Mouse (Mus musculus): Measurements from ENCODE around the gene Maml3.

Gene Maml3

DNA sequence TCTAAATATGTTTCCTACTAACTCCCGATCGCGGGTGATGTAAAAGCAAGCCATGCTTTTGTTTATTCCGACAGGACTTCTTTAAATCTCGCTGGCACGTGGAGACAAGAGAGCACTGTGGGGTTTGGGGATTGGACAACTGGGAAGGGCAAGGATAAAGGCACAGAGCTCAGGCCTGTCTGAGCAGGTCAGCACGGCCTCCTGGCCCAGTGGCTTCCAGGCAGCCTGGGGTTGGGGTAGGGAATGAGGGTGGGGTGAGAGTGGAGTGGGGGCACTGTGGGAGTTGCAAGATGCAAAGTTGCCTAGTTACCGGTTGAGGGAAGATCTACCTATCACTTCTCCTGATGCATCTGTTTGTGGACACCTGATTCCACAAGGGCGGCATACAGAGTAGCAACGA is 250.7 kb downstream of the Maml3 start:
- DNase-seq = no peak

DNA sequence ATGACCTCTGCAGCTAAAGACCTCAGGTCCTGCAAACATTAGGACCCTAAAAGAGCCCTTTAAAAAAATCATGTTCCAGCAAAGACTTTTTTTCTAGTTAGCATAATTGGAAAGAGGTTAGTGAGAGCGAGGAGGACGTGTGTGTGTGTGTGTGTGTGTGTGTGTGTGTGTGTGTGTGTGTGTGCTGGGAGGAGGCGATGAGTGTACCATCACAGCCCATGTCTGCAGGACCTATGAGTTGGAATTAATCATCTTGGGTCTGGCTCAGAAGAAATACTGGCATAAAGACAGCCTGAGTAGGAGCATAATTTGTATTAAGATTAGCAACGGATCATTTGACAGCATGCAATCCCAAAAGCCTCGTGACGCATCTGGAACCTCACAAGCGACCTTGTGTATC is 251.3 kb downstream of the Maml3 start:
- DNase-seq = no peak

DNA sequence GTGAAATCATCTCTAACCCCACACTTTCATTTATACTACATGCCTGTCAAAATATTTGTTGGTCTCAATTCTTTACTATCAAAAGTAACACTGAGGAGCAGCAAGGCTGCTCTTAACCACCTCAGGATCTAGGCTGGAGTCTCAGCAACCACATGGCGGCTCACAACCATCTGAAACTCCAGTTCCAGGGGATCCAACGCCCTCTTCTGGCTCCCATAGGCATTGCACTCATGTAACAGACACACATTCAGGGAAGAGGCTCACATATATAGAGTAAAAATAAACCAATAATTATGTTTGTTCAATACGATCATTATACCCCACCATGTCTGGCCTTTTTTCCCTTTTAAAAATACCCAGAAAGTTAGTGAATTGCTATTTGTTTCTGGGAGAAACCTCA is 252.2 kb downstream of the Maml3 start:
- no peak for DNase-seq

GRCm38 (mm10) chr3:51851596-51851995 is 253.3 kb downstream of the Maml3 start:
- no peak for DNase-seq

GRCm38 (mm10) chr3:51849462-51849861 is 255.4 kb downstream of the Maml3 start:
- no peak for DNase-seq

DNA sequence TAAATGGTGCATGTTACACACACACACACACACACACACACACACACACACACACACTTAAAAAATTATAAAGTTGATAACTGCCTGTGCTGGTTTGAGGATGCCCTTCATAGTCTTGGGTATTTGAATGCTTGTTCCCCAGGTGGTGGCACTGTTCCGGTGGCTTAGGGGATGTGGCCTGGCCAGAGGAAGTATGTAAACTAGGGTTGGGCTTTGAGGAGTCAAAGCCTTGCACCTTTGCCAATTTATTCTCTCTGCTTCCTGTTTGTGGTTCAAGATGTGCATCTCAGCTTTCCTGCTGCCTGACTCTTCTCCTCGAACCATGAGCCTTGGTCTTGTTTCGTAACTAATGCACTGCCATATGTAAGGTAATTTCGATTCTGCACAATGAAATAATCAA is 257.6 kb downstream of the Maml3 start:
- DNase-seq = no peak

GRCm38 (mm10) chr3:51844255-51844654 is 260.6 kb downstream of the Maml3 start:
- no peak for DNase-seq

- no peak for DNase-seq
Measured at GRCm38 (mm10) chr3:51842140-51842539, 262.7 kb downstream of the Maml3 start.

DNA sequence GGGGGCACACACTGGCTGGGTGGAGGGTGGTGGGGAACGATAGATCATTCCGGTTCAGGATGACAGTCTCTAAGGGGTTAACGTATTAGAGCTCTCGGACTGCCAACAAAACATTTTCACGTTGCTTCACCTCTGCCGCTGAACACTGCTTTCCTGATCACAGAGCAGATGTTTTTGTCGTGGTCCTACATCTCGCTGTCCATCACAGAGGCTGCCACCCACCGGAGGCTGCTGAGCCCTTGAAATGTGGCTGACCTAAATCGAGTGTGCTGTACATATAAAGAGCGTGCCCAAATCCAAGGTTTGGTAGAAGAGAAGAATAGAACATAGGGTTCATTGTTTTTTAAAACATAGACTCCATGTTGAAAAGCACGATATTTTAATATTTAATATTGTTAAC is 263.3 kb downstream of the Maml3 start:
- no peak for DNase-seq

DNA sequence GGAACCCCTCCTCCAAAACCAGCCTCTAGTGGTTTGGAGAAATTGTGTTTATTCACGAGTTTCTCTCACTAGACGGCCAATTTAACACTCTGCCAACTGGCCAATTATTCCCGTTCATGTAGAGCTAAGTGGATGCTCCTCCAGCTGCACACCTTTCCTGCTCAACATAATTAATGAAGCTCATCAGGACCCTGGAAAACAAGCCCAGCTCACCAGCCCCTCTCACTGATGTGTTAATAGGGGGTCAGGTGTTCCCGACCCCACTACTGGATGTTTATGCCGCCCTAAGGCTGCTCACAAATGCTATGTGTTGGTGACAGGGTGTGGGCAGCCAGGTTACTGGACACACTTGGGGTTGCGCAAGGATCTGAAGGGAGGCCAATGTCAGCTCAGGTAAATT is 263.7 kb downstream of the Maml3 start:
- DNase-seq = no peak

DNA sequence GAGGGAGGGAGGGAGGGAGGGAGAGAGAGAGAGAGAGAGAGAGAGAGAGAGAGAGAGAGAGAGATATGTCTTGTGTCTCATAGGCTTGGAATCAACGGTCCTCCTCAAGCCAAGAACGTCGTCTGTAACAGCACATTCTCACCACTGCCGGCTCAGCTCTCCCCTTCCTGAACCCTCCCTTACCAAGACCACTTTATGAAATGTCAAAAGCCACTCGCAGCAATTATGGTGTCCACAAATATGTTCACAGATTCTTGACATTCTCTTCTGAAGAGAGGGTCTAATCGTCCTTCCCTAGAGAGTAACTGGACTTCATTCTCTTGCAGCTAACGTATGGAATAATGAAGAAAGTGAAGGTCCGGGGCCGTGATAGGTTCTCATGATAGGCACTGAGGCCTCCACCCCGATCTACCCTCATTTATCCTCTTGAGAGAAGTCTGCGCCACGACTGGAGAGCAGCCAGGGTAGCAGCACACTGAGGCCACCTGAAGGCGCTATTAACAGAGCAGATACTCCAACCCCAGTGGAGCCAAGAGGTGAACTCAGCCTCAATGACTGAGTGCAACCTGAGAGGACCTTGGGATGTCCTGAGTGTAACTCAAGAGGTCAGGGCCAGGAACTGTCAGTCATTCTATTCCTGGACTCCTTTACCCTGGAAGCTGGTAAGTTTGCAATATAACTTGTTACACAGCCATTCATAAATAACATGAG is 264.6 kb downstream of the Maml3 start:
- DNase-seq = no peak

- DNase-seq = no peak
Measured at GRCm38 (mm10) chr3:51839353-51839715, 265.5 kb downstream of the Maml3 start.

GRCm38 (mm10) chr3:51838696-51839352 is 266.1 kb downstream of the Maml3 start:
- DNase-seq = no peak

- DNase-seq = no peak
Measured at GRCm38 (mm10) chr3:51832985-51833384, 271.9 kb downstream of the Maml3 start.

DNA sequence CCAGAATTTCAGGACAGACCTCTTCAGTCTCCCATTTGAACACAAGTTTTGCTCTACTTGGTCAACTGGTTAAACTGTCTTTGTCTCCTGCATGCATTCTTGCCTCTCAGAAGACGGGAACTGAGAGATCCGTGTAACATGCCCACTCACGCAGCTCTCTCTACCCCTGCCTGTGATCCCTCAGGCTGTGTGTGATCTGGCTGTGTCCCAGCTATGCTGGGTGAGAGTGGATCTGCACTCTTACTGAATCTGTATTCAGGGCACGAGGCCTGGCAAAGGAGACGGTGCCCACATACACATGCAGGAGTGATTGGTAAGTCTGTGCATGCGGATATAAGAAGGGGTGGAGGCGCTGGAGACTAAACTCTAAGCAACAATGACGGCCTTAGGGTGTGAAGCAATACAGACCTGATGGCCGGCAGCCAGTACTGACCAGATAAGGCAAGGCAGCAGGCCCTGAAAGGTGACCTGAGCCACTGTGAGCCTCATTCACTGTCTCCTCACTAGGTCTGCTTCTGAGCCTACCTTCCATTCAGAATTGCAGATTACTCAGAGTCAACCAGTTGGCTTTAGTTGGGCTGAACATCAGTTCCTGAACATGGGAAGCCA is 274.0 kb downstream of the Maml3 start:
- no peak for DNase-seq

DNA sequence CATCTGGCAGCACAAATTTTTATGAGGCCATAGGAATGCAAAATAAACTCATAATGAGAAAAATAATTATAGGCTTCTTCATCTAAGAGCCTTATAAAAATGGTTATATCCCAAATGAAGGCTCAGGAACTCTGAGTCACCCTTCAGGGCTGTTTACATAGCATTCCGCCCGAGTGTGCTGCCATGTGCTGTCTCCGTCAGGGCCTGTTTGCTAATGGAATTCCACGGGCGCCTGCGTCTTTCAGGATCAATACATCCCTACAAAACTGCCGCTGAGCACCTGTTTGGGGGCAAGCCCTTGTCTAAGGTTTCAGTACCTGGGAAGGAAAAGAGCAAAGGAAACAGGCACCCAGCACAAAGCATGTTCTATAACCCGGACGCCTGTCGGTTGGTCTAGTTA is 279.3 kb downstream of the Maml3 start:
- no peak for DNase-seq

DNA sequence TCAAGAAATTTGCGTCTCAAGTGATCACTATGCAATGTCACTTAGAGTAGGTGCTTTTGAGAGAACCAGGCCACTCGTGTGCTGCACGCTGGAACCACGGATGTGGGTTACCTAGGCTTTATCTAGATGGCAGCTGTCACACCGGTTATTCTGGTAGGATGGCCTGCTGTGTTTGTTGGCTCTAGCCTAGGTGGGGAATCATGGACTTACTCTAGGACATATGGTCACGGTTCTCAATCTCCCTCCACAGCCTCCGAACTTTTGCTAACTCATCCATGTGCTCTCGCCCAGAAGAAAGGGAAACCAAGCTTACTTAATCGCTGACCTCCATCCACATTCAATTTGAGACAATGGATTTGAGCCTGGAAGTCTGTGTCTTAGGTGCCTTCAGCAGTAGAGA is 280.4 kb downstream of the Maml3 start:
- no peak for DNase-seq

DNA sequence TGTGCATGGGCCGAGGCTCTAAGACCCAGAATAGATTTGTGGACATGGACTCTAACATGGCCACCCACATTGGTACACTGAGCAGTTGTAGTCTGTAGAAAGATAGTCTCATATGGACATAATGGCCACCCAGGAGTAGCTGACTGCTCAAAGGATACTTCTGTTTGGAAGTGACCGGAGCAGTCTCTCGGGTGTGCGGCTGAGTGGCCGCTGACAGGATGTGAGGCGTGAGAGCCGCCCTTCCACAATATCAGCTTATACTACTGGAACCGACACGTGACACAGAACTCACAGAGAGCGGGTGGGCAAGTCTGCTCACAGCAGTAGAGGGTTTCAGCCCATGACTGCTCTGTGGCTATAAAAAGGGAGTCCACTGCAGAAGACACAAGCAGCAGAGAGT is 283.3 kb downstream of the Maml3 start:
- no peak for DNase-seq

DNA sequence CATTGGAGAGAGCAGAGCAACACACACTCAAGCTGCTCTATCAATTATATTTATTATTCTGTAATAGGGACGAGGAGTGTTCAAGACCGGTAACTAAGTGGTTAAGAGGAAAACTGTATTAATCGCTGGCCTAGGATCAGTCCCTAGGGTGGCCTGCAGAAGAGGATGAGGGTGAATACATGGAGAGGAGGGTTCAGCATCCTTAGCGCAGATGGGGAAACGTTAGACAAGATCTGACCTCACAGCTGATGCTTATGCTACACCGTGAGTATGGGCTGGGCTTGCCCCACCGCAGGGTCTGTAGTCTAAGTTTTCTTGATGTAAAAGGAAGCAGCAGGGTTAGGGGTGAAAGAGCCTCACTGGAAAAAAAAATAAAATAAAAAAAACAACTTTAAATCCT is 285.8 kb downstream of the Maml3 start:
- DNase-seq = no peak

GRCm38 (mm10) chr3:51817919-51818318 is 287.0 kb downstream of the Maml3 start:
- DNase-seq = no peak

DNA sequence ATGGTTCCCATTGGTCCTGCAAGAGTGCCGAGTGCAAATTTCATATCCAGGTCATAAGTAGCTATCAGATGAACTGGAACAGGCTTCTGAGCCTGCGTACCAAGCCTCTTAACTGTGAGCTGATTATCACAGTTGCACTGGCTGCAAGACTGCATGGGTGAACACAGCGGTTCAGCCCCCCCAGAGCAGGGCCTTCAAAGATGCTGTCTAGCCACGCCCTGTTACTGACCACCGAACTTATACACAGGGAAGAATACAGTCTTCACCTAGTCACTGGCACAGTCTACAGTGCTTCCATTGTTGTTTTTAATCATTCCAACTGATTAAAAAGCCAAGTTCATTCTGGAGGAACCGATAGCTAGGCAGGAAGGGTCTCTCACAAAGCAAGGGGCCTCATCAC is 287.5 kb downstream of the Maml3 start:
- no peak for DNase-seq

DNA sequence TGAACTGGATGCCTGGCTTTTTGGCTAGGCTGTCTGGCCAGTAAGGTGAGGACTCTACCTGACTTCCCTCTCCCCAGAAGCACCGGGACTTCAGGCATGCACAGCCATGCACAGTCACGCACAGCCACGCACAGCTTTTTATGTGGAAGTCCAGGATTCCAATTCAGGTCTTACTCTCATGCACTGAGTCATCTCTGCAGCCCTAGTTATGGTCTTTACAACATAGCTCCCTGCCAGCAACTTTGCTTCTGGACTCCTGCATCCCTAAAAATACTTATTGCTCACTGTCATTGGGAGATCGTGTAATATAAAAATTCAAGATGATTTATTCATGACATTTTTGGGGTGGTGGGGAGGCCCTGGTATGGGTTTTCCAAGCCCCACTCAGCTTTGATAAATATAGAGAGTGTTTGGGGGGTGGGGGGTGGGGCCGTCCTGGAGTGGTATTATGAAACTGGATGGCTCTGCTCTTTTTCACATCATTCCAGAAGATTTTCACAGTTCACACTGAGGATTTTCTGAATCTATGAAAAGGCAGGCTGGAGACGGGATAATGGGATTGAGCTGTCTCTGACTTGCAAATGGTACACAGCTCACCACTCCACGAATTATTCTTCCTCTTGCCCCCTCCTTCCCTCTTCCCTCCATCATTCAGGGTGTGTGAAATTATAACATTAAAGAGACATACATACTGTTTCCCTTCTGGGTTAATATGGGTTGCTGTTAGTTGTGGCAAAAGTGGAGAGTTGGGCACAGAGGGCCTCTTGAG is 288.2 kb downstream of the Maml3 start:
- no peak for DNase-seq

DNA sequence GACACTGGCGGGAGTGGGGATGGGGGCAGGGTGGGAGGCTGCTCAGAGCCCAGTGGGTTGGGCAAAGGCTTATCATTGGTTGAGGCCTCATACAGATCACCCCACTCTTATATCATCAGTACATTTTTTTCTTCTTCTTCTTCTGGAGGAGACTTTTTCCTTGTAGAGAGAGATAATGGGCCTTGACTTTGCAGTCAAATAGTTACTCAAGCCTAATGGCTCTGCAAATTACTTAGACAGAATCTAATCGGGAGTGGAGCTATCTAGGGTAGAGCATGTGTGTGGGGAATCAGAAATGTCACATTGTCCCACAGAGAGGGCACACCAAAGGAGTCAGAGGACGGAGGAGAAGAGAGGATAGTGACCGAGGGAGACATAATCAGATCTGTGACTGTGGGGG is 290.8 kb downstream of the Maml3 start:
- DNase-seq = no peak

GRCm38 (mm10) chr3:51813186-51813585 is 291.7 kb downstream of the Maml3 start:
- DNase-seq = no peak

Measured in kidney, adult 9 months (tissue).